Mouse (Mus musculus): ENCODE measurements at regions not wholly inside any gene's neighbourhood (a gene's known extent, or its start where the extent isn't known, plus 50 kb on each side); places are given as distances from the start of the nearest gene placed in this dataset.

GRCm38 (mm10) chr2:106431637-106432199 is 261.4 kb upstream of the Mpped2 start:
- no peak for TF ChIP-seq ZNF384 (IDR thresholded peaks at IDR 0.05; ENCODE audit: low read depth, low read length)
- no peak for TF ChIP-seq HCFC1 (IDR thresholded peaks at IDR 0.05; ENCODE audit: low read depth, low read length)
- TF ChIP-seq TAL1 (IDR thresholded peaks at IDR 0.05; ENCODE audit: low read length), result no peak
- no peak for TF ChIP-seq ZKSCAN1 (IDR thresholded peaks at IDR 0.05; ENCODE audit: low read depth, low read length)
- no peak for TF ChIP-seq POLR2A (IDR thresholded peaks at IDR 0.05; ENCODE audit: control insufficient read depth in 1 of 2, insufficient read depth in 1 of 2, low read depth in 1 of 2, low read length in 2 of 2, poor library complexity in 1 of 2)
- no peak for TF ChIP-seq MAFK (IDR thresholded peaks at IDR 0.05; ENCODE audit: borderline replicate concordance, low read depth, low read length)
- no peak for TF ChIP-seq CTCF (IDR thresholded peaks at IDR 0.05 in 2 of 3, conservative IDR thresholded peaks at IDR 0.05 in 1 of 3; ENCODE audit: control insufficient read depth in 1 of 3, insufficient read depth in 1 of 3, low read depth in 2 of 3, low read length in 3 of 3, poor library complexity in 1 of 3, severe bottlenecking in 1 of 3)
- TF ChIP-seq MAX (IDR thresholded peaks at IDR 0.05; ENCODE audit: low read length), result no peak
- no peak for TF ChIP-seq MYC (IDR thresholded peaks at IDR 0.05; ENCODE audit: low read depth, low read length)
- no peak for TF ChIP-seq POLR2AphosphoS2 (IDR thresholded peaks at IDR 0.05; ENCODE audit: low read length)
- no peak for TF ChIP-seq EP300 (IDR thresholded peaks at IDR 0.05; ENCODE audit: low read depth in 1 of 2, low read length in 2 of 2)
- no peak for TF ChIP-seq GATA1 (IDR thresholded peaks at IDR 0.05; ENCODE audit: low read depth, low read length)
- no peak for TF ChIP-seq TBP (IDR thresholded peaks at IDR 0.05; ENCODE audit: low read depth, low read length)
